Mouse (Mus musculus): ENCODE results near the gene Snx30.

Snx30 gene

DNA sequence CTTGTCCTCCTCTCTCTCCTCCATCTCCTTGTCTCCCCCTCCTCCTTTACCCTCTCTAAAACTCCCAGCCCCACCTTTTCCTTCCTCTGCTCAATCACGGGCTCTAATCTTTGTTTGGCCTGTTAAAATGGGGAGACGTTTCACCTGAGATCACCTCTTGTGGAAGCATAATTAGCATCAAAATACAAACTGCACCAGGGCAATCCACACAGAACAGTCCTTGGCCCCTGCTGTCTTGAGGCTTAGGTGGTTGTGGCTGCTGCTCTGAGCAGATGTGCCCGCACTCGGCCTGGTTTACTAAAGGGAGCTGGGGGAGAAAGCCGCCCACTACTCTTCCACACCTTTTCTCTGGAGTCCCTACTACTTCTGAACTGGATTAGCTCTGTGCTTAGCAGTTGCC, 90.4 kb downstream of the Snx30 start:
- DNase-seq (ENCODE audit: extremely low read depth, insufficient read length, low spot score): no peak

DNA sequence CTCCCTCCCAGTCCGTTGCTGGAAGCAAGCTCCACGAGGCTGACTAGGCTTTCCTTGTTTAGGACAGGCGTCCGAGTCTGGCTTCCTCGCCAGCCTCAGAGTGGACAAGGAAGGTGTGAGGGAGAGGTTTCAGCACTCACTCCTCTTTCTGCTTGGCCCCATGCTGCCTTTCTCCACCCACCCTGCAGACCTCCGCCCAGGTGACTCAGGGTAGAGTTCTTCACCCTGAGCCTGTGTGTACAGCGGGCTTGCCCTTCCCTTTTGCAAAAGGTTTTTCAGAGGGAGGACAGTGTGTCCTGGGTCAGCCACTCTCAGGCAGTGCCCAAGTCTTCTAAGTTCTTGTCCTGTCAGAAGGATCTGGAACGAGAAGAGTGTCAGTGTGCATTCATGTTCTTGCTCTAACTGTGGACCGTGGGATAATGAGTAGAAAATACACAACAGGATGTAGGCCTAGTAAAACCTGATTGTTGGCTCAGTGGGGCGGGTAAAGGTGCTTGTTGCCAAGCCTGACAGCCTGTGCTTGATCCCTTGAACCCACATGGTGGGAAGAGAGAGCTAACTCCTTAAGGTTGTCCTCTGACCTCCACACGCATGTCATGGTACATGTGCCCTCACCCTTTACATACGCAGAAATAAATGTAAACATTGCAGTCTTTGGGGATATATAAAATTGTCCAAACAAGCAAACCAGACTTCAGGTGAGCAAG, 92.3 kb downstream of the Snx30 start:
- no peak for DNase-seq (ENCODE audit: extremely low read depth, insufficient read length, low spot score)

DNA sequence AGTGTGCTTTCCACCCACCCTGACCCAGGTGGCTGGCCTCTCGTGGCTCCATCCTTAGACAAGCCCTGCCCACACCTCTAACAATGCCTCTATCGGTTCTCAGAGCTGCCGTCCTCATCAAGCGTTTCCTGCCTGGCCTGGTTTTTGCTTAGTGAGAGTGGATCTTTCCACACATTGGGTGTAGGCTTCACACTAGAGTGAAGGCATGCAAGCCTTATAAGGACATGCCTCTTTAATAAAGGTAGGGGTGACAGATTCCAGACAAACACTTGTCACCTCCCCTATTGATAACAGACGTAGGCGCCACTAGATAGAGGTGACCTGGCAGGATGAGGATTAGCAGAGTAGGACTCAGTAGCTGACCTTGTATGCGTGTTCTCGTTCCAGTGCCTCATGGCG, 92.9 kb downstream of the Snx30 start:
- DNase-seq (ENCODE audit: extremely low read depth, insufficient read length, low spot score): no peak

DNA sequence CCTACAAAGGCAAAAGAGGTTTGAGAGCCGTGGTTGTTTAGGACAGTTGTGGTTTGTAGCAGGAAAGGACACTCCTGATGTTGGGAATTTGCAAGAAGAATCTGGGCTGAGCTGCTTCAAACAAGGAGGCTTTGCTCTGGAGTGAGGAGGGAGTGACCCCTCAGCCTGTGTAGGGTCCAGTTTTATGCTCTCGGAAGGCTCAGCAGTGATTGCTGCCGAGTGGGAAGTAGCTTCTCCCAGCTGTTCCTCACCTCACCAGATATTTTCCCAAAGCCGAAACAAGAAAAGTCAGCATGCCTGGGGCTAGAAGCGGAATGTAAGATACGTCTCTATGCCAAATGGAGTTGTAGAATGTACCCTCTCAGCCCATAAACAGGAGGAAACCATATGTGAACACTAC, 96.2 kb downstream of the Snx30 start:
- DNase-seq (ENCODE audit: extremely low read depth, insufficient read length, low spot score): no peak

DNA sequence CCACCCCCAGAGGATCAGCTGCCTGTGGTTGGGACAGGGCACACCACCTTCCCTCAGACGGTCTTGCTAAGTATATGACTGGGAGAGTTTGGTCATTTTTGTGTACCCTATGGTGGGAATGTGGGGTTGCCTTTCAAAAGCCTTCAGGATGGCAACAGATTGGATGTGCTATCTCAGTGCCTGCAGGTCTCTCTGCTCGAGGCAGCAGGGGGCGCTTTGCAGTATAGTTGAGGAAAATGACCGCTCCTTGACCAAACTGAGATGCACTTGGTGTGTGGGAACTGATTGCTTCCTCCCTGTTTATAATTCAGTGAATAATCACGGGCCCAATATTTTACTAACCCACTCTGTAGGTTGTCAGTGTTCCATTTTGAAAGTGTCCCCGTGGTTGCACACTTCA, 96.9 kb downstream of the Snx30 start:
- DNase-seq (ENCODE audit: extremely low read depth, insufficient read length, low spot score): no peak

DNA sequence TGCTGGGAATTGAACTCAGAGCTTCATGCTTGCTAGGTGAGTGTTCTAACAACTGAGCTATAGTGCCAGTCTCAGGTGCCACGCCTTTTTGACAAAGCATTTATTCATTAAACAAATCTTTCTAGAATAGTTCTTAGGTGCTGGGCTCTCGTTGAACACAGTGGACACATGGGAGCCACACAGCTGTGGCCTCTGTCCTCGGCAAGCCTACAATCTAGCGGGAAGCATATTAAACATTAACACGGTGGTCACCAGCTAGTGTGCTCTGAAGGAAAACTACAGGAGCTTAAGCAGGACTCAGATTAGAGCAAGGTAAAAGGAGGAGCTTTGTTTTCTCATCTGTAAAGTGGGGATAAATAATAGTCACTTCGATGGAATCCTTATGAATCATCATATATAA, 101.5 kb downstream of the Snx30 start:
- no peak for DNase-seq (ENCODE audit: extremely low read depth, insufficient read length, low spot score)

DNA sequence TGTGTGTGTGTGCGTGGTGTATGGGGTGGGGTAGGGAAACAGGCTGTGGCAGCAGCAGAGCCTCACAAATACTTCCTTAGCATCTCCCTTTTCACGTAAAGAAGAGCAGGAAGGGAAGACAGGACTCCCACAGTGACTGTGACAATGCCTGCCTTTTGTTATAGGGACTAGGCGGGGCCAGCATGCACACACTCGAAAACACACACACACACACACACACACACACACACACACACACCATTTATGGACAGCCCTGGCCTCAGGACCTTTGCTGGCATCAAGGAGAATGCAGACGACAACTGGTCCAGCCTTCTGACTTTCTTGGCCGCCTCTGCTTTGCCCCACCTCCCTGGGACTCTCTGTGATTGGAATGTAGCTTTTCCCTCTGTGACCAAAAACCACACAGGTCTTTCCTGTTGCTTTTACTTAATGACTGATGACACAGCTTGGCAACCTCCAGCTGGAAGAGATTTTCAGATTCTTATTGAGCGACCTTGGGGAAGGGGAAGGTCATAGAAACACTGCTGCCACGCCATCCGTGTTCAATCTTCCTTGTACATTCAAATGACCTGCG, 102.1 kb downstream of the Snx30 start:
- peak; percentile 32 for DNase-seq (ENCODE audit: extremely low read depth, insufficient read length, low spot score)

DNA sequence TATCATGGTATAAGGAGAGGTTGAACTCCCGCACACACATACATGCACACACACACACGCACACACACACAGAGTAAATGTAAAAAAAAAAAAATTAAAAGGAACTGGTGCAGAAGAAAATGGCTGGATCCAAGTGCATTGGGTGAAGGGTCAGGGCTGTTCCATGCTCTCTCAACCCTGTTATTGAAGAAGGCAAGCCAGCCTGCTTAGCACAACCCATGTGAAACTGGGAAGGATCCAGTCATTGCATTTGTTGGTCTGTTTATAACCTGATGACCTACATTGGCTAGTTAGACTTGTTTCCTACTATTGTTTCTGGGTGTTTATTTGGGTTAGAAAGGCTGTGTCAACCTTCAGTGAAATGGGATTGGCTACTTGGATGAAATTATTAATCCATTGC, 103.1 kb downstream of the Snx30 start:
- no peak for DNase-seq (ENCODE audit: extremely low read depth, insufficient read length, low spot score)

DNA sequence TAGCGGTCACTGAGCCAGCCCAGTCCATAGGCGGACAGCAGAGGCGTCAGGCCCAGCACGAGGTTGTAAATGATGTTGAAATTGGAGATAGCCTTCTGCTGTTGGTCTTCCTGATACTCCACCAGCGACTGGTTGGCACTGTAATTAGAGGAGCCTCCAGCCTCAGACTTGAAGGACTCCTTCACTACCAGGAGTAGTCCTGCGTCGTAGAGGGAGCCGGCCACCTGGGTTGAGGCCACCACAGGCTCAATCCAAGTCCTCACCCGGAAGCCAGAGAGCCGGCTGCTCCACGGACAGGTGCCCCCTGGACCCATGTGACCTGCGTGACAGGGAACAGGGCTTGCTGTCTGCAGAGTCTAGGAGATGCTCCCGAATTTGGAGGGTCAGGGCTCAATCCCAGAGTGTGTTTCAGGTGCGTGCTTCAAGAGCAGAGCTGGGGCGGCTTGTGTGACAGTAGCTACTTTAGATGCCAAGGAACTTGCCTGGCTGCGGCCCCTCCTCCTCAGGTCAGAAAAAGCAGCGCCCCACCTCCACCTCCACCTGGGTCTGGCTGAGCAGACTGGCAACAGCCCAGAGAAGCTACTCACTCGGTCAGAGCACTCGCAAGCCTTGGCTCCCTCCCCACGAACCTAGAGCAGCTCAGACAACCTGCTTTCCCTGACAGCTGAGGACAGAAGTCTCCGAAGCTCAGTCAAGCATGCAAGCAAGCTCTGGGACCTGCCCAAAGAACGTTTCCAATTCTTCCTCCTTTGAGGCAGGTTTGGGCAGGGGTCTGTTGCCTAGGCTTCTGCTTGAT, 109.2 kb downstream of the Snx30 start, which contains the start of gene Slc46a2:
Gene Slc46a2 (minus strand): TSS at position 449 of the 796 bp plus-strand sequence.
- DNase-seq (ENCODE audit: extremely low read depth, insufficient read length, low spot score): no peak

DNA sequence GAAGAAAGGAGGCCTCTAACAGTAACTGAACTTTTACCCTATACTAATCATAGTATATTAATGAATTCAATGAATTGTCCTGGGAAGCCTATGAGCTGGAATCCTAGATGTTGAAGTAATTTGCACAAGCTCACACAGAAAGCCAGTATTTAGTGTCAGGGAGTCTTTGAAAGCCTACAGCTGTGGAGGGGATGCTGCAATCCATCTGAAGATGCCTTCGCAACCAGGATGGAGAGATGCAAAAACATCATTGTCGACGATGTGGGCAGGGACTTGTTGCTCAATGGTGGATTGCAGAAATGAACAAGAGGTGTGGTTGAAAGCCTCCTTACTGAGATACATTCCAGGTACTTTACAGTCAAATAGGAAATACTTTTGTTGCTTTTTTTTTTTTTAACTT, 112.3 kb downstream of the Snx30 start:
- DNase-seq (ENCODE audit: extremely low read depth, insufficient read length, low spot score): no peak

DNA sequence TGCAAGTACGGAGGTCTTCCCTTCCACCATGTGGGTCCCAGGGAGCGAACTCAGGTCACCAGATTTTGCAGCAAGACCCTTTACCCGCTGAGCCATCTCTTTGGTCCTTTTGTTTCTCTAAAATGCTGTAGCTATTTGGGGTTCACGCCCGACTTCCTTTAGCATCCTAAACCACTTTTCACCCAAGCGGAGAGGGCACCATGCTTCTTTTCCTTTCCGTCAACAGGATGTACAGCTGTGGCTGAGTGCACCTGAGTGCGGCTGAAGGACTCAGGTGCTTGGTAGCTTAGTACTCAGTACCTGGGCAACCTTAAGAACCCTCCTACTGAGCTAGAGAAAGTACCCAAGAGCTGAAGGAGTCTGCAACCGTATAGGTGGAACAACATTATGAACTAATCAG, 119.4 kb downstream of the Snx30 start:
- DNase-seq (ENCODE audit: extremely low read depth, insufficient read length, low spot score): no peak

DNA sequence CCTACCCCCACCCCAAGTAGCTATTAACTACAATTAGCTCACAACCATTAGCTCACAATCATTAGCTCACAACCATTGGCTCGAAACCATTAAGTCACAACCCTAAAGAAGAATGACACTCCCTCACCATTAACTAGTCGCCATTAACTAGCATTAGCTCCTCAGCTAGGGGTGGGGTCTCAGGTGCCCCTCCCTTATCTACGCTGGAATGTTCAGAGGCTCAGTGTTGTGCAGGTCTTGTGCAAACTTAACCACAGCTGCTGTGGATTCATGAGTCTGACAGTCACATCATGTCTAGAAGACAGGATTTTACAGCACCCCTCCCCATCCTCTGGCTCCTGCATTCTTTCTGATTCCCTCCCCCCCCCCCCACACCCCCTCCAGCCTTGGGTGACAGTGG, 122.0 kb downstream of the Snx30 start:
- no peak for DNase-seq (ENCODE audit: extremely low read depth, insufficient read length, low spot score)

DNA sequence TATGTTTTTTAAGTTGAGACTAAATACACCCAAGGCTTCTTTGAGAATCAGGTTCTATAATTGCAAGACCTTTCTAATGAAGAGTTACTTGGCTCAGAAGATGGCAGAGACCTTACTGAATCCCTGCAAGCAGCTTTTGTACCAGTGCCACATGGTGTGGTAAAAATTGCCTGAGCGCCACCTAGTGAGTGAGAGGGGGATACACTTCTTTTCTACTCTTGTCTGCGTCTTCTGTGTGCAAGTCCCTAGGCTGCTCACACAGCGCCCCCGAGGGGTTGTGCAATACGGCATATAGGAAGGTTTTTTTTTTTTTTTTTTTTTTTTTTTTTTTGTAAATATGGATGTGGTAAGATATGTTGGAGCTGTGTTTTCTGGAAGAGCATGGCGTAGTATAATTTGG, 122.7 kb downstream of the Snx30 start:
- peak; percentile 39 for DNase-seq (ENCODE audit: extremely low read depth, insufficient read length, low spot score)

DNA sequence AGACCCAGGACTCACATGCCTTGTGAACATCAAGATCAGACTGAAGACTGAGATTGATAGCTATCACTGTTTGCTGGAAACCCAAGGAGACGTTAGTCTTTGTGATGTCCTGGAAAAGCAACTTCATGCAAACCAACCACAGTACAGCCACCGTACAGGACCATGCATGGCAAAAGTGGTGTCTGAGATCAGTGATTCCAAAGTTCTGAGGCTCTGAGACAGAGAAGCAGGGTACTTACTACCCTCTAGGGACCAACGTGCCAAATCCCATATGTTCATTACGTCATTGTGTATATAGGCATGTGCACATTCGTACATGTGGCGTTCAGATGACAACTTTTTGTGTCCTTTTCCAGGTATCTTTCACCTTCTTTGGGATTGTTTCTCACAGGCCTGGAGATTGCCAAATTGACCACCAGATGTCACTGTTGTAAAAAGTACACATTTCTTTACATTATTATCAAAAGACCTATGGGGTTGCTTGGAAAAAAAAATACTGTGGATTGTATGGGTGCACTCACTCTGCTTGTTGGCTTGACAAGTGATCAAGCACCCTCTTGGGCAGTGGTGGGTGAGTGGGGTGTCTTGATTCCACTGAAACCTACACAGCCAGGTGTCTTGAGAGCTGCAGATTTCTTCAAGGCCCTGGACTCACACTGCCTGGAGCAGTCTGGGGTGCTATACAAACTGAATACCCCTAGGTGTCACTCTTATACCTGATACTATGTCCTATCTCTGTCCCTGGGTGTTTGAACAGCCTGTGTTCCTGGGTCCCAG, 127.1 kb downstream of the Snx30 start:
- DNase-seq (ENCODE audit: extremely low read depth, insufficient read length, low spot score): peak; percentile 21

DNA sequence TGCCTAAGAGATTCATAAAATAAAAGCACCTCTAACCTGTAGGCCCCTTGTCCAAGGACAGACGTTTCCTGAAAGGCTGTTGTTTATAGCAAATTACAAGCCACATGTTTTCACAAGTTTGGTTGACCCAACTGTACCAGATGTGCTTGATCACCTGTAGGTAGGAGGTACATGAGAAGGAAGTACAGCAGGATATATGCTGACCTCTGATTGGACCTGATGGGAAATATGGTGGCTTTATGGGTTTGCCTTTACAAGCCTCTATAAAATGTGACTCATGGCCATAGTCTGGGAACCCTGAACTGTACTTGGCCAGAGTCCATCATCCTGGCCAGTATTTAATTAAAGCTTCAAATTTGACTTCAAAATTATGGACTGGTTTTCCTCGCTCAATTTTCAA, 131.9 kb downstream of the Snx30 start:
- DNase-seq (ENCODE audit: extremely low read depth, insufficient read length, low spot score): no peak
